Mouse (Mus musculus) liver, postnatal 0 days (tissue): Measurements from ENCODE around the gene Zfp575. TPM values are rescaled to one million over a fixed set of nuclear protein-coding genes. Genes with fewer than 3 reads are reported as not detected.
"Not testable (repeated sequence)": the region's sequence is repeated elsewhere in the genome, so short reads cannot be mapped to it uniquely, and the experiment has no call there.

Experiments used
- ATAC-seq: fragments of 200-750 bp; cut with Nextera tagmentation; 2 replicates; pipeline ENCODE4 v1.8.0; 2017; ENCODE audit warnings: mild to moderate bottlenecking, moderate library complexity
- DNase-seq: peaks from one replicate; pipeline ENCODE4 v3.0.0-alpha.2; 2016
- H3K27ac ChIP-seq: fragments of 300-500 bp; sonication (generic); 2 replicates; pipeline ENCODE4 v1.5.1; 2014; ENCODE audit warnings: antibody characterized with exemption, moderate library complexity, mild to moderate bottlenecking, low read depth
- H3K27me3 ChIP-seq: fragments of 300-500 bp; sonication (generic); 2 replicates; pipeline ENCODE4 v1.6.1; 2014; ENCODE audit warnings: low read length, control low read depth, mixed read lengths; ENCODE audit not compliant: insufficient read depth
- H3K36me3 ChIP-seq: fragments of 300-500 bp; sonication (generic); replicated peaks from 2 replicates; pipeline ENCODE4 v1.6.1; 2014; ENCODE audit warnings: mild to moderate bottlenecking, control low read depth, low read length, moderate library complexity, mixed read lengths; ENCODE audit not compliant: insufficient read depth
- H3K4me1 ChIP-seq: fragments of 300-500 bp; sonication (generic); 2 replicates; pipeline ENCODE4 v1.6.1; 2014; ENCODE audit warnings: antibody characterized with exemption, mild to moderate bottlenecking, control low read depth; ENCODE audit not compliant: insufficient read depth
- H3K4me2 ChIP-seq: fragments of 300-500 bp; sonication (generic); 2 replicates; pipeline ENCODE4 v1.6.1; 2014; ENCODE audit warnings: low read depth, mild to moderate bottlenecking, low read length, moderate library complexity, mixed read lengths
- H3K4me3 ChIP-seq: fragments of 300-500 bp; sonication (generic); 2 replicates; pipeline ENCODE4 v1.5.1; 2014; ENCODE audit warnings: low read depth, low read length
- H3K9ac ChIP-seq: fragments of 300-500 bp; sonication (generic); replicated peaks from 2 replicates; pipeline ENCODE4 v1.6.1; 2014; ENCODE audit warnings: mild to moderate bottlenecking, moderate library complexity
- H3K9me3 ChIP-seq: fragments of 300-500 bp; sonication (generic); 2 replicates; pipeline ENCODE4 v1.6.1; 2016; ENCODE audit warnings: mild to moderate bottlenecking, control low read depth, low read length, mixed read lengths
- CTCF ChIP-seq: sonication (generic); IDR thresholded peaks from 2 replicates; pipeline ENCODE4 v1.5.1; 2016; ENCODE audit warnings: antibody characterized with exemption, low read depth
- EP300 ChIP-seq: IDR thresholded peaks from 2 replicates; pipeline ENCODE4 v1.6.1; 2016; ENCODE audit warnings: antibody characterized with exemption, low read depth, mild to moderate bottlenecking
- WGBS: fragments of 180-500 bp; shearing (Covaris S2); extraction: QIAGEN DNeasy Blood & Tissue Kit; methylation state at CpG from one replicate; pipeline ENCODE4 v1.1.7; 2014; ENCODE audit not compliant: insufficient replicate concordance; 5-methylcytosine and 5-hydroxymethylcytosine counted together
- polyA plus RNA-seq: library from polyadenylated mRNA; unstranded; fragments of >200 nt; fragmentation: Nextera tagmentation; extraction: Ambion mirVana; gene quantifications from 2 replicates; pipeline ENCODE4 v1.2.1, GENCODE M21; 2015

Zfp575 gene
- polyA plus RNA-seq, 1 experiment from 2014 or later: 0.13 TPM

GRCm38 (mm10) chr7:24628685-24629610 is 41.5 kb upstream of the Zfp575 start:
- ATAC-seq (peak; percentile 82), DNase-seq (peak; percentile 88)
- Histone ChIP-seq H3K9me3 (no peaks in the 10 kb centered on the region), H3K9ac (peak overlapping the region; percentile 37; the same call in 1 of the 2 replicates), H3K4me1 (peaks cover 6% of the 10 kb centered on the region), H3K27ac (no peak overlapping the region), H3K36me3 (0 out of 2 replicates have a peak, but pooled peaks cover 15% of the 10 kb centered on the region), H3K4me2 (peak overlapping the region; percentile 67), H3K4me3 (peak overlapping the region; percentile 25), H3K27me3 (no peaks in the 10 kb centered on the region)
- TF ChIP-seq CTCF (no peak), EP300 (no peak)
- WGBS: 11% methylated on average over 32 of the region's 33 CpGs

- 85% methylated on average over 6 of the region's 6 CpGs for WGBS
- DNase-seq (no peak), ATAC-seq (no peak)
- H3K36me3 ChIP-seq: peaks cover 35% of the 10 kb centered on the region
- H3K4me1 ChIP-seq: no peaks in the 10 kb centered on the region
- H3K9me3 ChIP-seq: peaks cover 4% of the 10 kb centered on the region; the same call in 1 of the 2 replicates
- H3K27ac ChIP-seq: no peak overlapping the region
- H3K4me2 ChIP-seq: no peak overlapping the region
- H3K4me3 ChIP-seq: no peak overlapping the region
- no peak overlapping the region for H3K9ac ChIP-seq
- H3K27me3 ChIP-seq: no peaks in the 10 kb centered on the region
- TF ChIP-seq CTCF (peak; percentile 28; the same call in 1 of the 2 replicates), EP300 (no peak)
These were observed 35.5 kb upstream of the Zfp575 start for GRCm38 (mm10) chr7:24622967-24623366.

- DNase-seq: no peak
- Histone ChIP-seq H3K27me3 (no peaks in the 10 kb centered on the region), H3K9ac (no peak overlapping the region), H3K27ac (no peak overlapping the region), H3K4me2 (no peak overlapping the region), H3K4me1 (no peaks in the 10 kb centered on the region; the same call in 1 of the 2 replicates), H3K9me3 (peaks cover 4% of the 10 kb centered on the region; the same call in 1 of the 2 replicates), H3K36me3 (peaks cover 37% of the 10 kb centered on the region), H3K4me3 (no peak overlapping the region)
- 93% methylated on average over 3 of the region's 3 CpGs for WGBS
- TF ChIP-seq CTCF: peak; percentile 57
- TF ChIP-seq EP300: no peak
- no peak for ATAC-seq
These were observed 33.8 kb upstream of the Zfp575 start for GRCm38 (mm10) chr7:24621193-24621592.

GRCm38 (mm10) chr7:24619671-24620397 is 32.4 kb upstream of the Zfp575 start:
- DNase-seq: no peak
- H3K4me3 ChIP-seq: no peak overlapping the region
- no peak overlapping the region for H3K27ac ChIP-seq
- H3K4me2 ChIP-seq: no peak overlapping the region
- H3K9ac ChIP-seq: no peak overlapping the region
- H3K36me3 ChIP-seq: peaks cover 33% of the 10 kb centered on the region
- no peaks in the 10 kb centered on the region; the same call in 1 of the 2 replicates for H3K4me1 ChIP-seq
- 0 out of 2 replicates have a peak, but pooled peaks have one; percentile 6 for TF ChIP-seq CTCF
- no peak for TF ChIP-seq EP300
- WGBS: 81% methylated on average over 13 of the region's 13 CpGs
- peaks cover 4% of the 10 kb centered on the region; the same call in 1 of the 2 replicates for H3K9me3 ChIP-seq
- no peaks in the 10 kb centered on the region for H3K27me3 ChIP-seq
- no peak for ATAC-seq

DNA sequence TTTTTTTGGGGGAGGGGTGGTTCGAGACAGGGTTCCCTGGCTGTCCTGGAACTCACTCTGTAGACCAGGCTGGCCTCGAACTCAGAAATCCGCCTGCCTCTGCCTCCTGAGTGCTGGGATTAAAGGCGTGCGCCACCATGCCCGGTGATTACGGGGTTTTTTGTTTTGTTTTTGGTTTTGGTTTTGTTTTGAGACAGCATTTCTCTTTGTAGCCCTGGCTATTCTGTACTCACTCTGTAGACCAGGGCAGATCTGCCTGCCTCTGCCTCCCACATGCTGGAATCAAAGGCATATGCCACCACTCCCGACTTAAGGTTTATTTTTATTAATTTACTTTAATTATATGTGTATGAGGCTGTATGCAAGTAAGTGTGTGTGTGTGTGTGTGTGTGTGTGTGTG is 30.9 kb upstream of the Zfp575 start:
- 81% methylated on average over 8 of the region's 8 CpGs for WGBS
- DNase-seq, H3K9ac ChIP-seq, H3K4me3 ChIP-seq, H3K4me1 ChIP-seq, ATAC-seq, H3K4me2 ChIP-seq, H3K9me3 ChIP-seq, H3K27me3 ChIP-seq, H3K27ac ChIP-seq: not testable (repeated sequence)
- peaks cover 26% of the 10 kb centered on the region for H3K36me3 ChIP-seq

GRCm38 (mm10) chr7:24617763-24618162 is 30.3 kb upstream of the Zfp575 start:
- H3K4me1 ChIP-seq: peaks cover under 1% of the 10 kb centered on the region
- no peak overlapping the region for H3K4me2 ChIP-seq
- WGBS: 38% methylated on average over 8 of the region's 8 CpGs
- no peak for TF ChIP-seq EP300
- no peak for TF ChIP-seq CTCF
- H3K9ac ChIP-seq: no peak overlapping the region
- H3K27me3 ChIP-seq: 0 out of 2 replicates have a peak, but pooled peaks cover 1% of the 10 kb centered on the region
- H3K36me3 ChIP-seq: peaks cover 26% of the 10 kb centered on the region
- no peak for DNase-seq
- peaks cover 4% of the 10 kb centered on the region; the same call in 1 of the 2 replicates for H3K9me3 ChIP-seq
- ATAC-seq: no peak
- no peak overlapping the region for H3K4me3 ChIP-seq
- H3K27ac ChIP-seq: 0 out of 2 replicates have a peak overlapping the region, but pooled peaks have one; percentile 9
